Mouse (Mus musculus) ES-E14 (cell line): Measurements from ENCODE around the gene Flywch1.

Experiments used
- CHD2 ChIP-seq: IDR thresholded peaks from 2 replicates; pipeline ENCODE4 v1.6.1; 2014; ENCODE audit warnings: mild to moderate bottlenecking, low read depth, low read length, inconsistent platforms
- HCFC1 ChIP-seq: IDR thresholded peaks from 2 replicates; pipeline ENCODE4 v1.6.1; 2012; ENCODE audit warnings: low read length, inconsistent platforms, borderline replicate concordance; ENCODE audit not compliant: insufficient read depth
- MAFK ChIP-seq: IDR thresholded peaks from 2 replicates; pipeline ENCODE4 v1.6.1; 2014; ENCODE audit warnings: mild to moderate bottlenecking, low read depth, low read length, inconsistent platforms; ENCODE audit not compliant: insufficient read depth
- ZC3H11A ChIP-seq: IDR thresholded peaks from 2 replicates; pipeline ENCODE4 v1.6.1; 2012; ENCODE audit warnings: low read depth, mild to moderate bottlenecking, inconsistent platforms, low read length, borderline replicate concordance

DNA sequence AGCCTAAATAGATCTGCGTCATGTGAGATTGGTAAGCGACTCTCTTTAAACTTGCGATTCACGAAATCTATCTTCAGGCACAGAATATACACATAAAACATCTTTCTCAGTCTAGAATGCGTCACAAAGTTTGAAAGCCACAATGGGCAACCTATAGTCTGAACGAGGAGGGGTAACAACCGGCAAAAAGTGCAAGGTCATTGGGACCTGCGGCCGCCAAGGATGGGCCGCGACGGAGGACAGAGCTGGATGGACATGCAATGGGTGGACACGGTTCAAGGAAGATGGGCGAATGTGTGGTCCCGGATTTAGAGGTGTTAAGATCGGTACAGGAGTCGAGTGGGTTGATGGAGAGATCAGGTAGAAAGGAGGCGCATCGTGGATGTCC lies 512 bp downstream of the Flywch1 start:
- no peak for TF ChIP-seq CHD2
- TF ChIP-seq HCFC1: no peak
- TF ChIP-seq ZC3H11A: no peak
- no peak for TF ChIP-seq MAFK
